Mouse (Mus musculus): ENCODE measurements around the gene Tlx3.

DNA sequence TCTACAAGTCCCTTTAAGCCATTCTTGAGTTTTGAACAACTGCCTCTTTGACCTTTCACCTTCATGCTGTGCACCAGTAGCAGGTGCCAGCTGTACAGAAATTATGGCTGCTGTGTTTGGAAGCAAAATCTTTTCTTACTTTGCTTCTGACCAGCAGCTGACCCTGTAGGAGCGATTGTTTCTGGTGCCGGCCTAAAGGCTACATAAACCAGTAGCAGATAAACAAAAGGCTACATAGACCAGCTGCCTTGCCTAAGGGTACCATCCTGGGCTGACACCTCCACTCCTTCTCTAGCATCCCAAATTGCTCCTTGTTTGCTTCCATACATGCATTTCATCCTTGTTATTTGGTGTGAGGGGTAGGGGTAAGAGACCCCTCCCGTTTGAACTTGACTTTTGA lies 30.7 kb upstream of the Tlx3 start:
- TF ChIP-seq POLR2A (IDR thresholded peaks at IDR 0.05; ENCODE audit: borderline replicate concordance, insufficient read depth, low read length), result no peak
- TF ChIP-seq CTCF (IDR thresholded peaks at IDR 0.05; ENCODE audit: borderline replicate concordance, insufficient read depth, low read depth, low read length), result no peak

Data from cerebellum, adult 2 months (tissue).